Mouse (Mus musculus) ES-E14 (cell line): ENCODE data around the gene F13a1. TPM values are rescaled to one million over a fixed set of nuclear protein-coding genes. Genes with fewer than 3 reads are reported as not detected.

Source experiments
- DNase-seq: peaks from one replicate; pipeline ENCODE4 v3.0.0-alpha.2; 2013; ENCODE audit warnings: low read depth, low spot score
- H3K27ac ChIP-seq: 2 replicates; pipeline ENCODE4 v1.5.1; 2012; ENCODE audit warnings: low read depth, mild to moderate bottlenecking, low read length, moderate library complexity, mixed read lengths; ENCODE audit not compliant: poor library complexity, insufficient read depth, severe bottlenecking
- H3K36me3 ChIP-seq: 2 replicates; pipeline ENCODE4 v1.6.1; 2012; ENCODE audit warnings: mild to moderate bottlenecking, low read length, moderate library complexity, mixed read lengths; ENCODE audit not compliant: control insufficient read depth, poor library complexity, insufficient read depth, severe bottlenecking
- H3K4me1 ChIP-seq, 2 experiments: fragments of 150-350 bp in 1 of 2; sonication (generic) in 1 of 2; 2 replicates each; pipeline ENCODE4 v1.6.1; 2012; ENCODE audit warnings: low read length in 2 of 2, mild to moderate bottlenecking in 1 of 2, mixed read lengths in 1 of 2; ENCODE audit not compliant: control insufficient read depth in 2 of 2, insufficient read depth in 2 of 2, poor library complexity in 1 of 2
- H3K4me3 ChIP-seq, 2 experiments: fragments of 150-350 bp in 1 of 2; sonication (generic) in 1 of 2; 2 replicates each; pipeline ENCODE4 v1.5.1; 2012; ENCODE audit warnings: low read length in 2 of 2, low read depth in 1 of 2, mild to moderate bottlenecking in 1 of 2, mixed read lengths in 1 of 2; ENCODE audit not compliant: insufficient read depth in 1 of 2, poor library complexity in 1 of 2, severe bottlenecking in 1 of 2
- H3K9ac ChIP-seq: 2 replicates; pipeline ENCODE4 v1.6.1; 2012; ENCODE audit warnings: low read depth, mild to moderate bottlenecking, low read length, mixed read lengths; ENCODE audit not compliant: poor library complexity, insufficient read depth, severe bottlenecking
- H3K9me3 ChIP-seq: fragments of 150-350 bp; sonication (generic); 2 replicates; pipeline ENCODE4 v1.6.1; 2012; ENCODE audit warnings: low read depth, mild to moderate bottlenecking, low read length; ENCODE audit not compliant: control insufficient read depth, insufficient read depth
- CHD2 ChIP-seq: IDR thresholded peaks from 2 replicates; pipeline ENCODE4 v1.6.1; 2014; ENCODE audit warnings: mild to moderate bottlenecking, low read depth, low read length, inconsistent platforms
- HCFC1 ChIP-seq: IDR thresholded peaks from 2 replicates; pipeline ENCODE4 v1.6.1; 2012; ENCODE audit warnings: low read length, inconsistent platforms, borderline replicate concordance; ENCODE audit not compliant: insufficient read depth
- MAFK ChIP-seq: IDR thresholded peaks from 2 replicates; pipeline ENCODE4 v1.6.1; 2014; ENCODE audit warnings: mild to moderate bottlenecking, low read depth, low read length, inconsistent platforms; ENCODE audit not compliant: insufficient read depth
- ZC3H11A ChIP-seq: IDR thresholded peaks from 2 replicates; pipeline ENCODE4 v1.6.1; 2012; ENCODE audit warnings: low read depth, mild to moderate bottlenecking, inconsistent platforms, low read length, borderline replicate concordance
- ZNF384 ChIP-seq: IDR thresholded peaks from 2 replicates; pipeline ENCODE4 v1.6.1; 2012; ENCODE audit warnings: low read depth, low read length, inconsistent platforms
- in situ Hi-C, 2 experiments: fragments of 600-800 bp; cut with MboI; formaldehyde crosslinking; loops; one replicate each; pipeline ENCODE4 v1.15.1; 2025; ENCODE audit warnings: low sequenced_read_pairs in 2 of 2, inconsistent platforms in 1 of 2; ENCODE audit not compliant: unreplicated experiment in 2 of 2
- total RNA-seq: library from RNA; depleted of rRNA; stranded (reverse); fragments of 300-350 nt; gene quantifications from 2 replicates; pipeline ENCODE4 v1.2.3, GENCODE M21; 2012; rRNA removed

The F13a1 gene
- total RNA-seq: not detected in 2 replicates

DNA sequence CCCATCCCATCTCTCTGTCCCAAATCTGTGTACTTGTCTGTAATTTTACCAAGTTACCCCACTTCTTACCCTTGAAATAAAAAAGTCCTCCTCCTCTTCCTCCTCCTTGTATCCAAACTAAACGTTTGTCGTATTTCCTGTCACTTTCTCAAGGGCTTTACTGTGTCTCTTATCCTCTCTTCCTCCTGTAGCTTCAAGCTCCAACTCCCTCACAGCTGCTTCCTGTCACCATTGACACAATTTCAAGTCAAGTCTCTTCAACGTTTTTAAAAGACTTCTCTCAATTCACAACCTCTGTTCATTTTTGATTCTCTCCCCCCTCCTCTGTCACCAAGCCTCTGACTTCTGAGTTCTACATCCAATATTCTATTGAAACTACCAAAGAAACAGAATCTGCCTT lies at the start of gene F13a1:
Gene F13a1 (minus strand): TSS at position 119 of the 400 bp plus-strand sequence.
- in situ Hi-C loops: no loop called here
- no peak for TF ChIP-seq ZNF384
- no peak for TF ChIP-seq CHD2
- no peak for TF ChIP-seq ZC3H11A
- TF ChIP-seq MAFK: no peak
- TF ChIP-seq HCFC1: no peak

DNA sequence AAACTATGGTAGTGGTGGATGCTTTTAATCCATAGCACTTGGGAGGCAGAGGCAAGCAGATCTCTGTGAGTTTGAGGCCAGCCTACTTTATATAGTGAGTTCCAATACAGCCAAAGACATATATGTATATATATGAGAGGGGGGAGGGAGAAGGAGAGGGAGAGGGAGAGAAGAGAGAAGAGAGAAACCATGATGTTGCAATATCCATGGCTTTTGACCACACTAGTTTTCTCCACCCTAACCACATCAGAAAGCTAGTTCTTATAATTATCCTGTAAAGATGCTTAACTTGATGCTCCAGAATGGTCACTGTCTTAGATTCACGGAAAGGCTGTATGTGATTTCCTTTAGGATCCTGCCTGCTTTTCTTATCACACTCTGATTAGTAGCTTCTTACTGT lies 41.6 kb upstream of the F13a1 start:
- Histone ChIP-seq H3K4me3 (no peak overlapping the region), H3K27ac (no peak overlapping the region), H3K36me3 (no peaks in the 10 kb centered on the region), H3K9me3 (no peaks in the 10 kb centered on the region), H3K9ac (no peak overlapping the region), H3K4me1 (no peaks in the 10 kb centered on the region; a peak in 1 of 4 replicates)
- in situ Hi-C loops: no loop called here
- TF ChIP-seq HCFC1 (no peak), ZC3H11A (no peak), ZNF384 (no peak), MAFK (no peak), CHD2 (no peak)
- no peak for DNase-seq

More for the DNA sequence above, at the start of gene F13a1:
- DNase-seq: no peak
- no peaks in the 10 kb centered on the region for H3K36me3 ChIP-seq
- no peak within 1 kb of the TSS for H3K27ac ChIP-seq
- no peak within 1 kb of the TSS for H3K9ac ChIP-seq
- H3K9me3 ChIP-seq: no peaks in the 10 kb centered on the region
- H3K4me3 ChIP-seq: no peak within 1 kb of the TSS
- no peaks in the 10 kb centered on the region for H3K4me1 ChIP-seq

DNA sequence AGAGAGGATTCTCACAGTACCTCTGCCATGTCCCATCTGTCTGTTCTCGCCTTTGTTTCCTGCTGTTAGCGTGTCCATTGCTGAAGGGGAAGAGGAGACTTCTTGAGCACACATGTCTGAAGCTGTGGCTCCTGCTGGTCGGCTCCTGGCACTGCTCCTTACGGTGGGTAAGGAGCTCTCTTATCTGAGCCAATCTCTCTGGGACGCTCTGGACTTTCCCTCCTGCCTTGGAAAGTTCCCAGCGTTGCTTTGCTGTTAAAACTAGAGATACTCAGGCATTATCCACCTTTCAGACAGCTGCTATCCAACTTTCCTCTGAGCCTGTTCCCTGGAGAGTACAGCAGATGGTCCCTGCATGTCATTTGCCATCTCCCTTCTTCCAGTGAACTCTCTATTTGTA lies 39.1 kb upstream of the F13a1 start:
- in situ Hi-C loops: no loop called here
- H3K9ac ChIP-seq: no peak overlapping the region
- H3K4me1 ChIP-seq: no peaks in the 10 kb centered on the region; a peak in 1 of 4 replicates
- TF ChIP-seq ZC3H11A: no peak
- no peak for TF ChIP-seq MAFK
- no peak for TF ChIP-seq HCFC1
- TF ChIP-seq CHD2: no peak
- TF ChIP-seq ZNF384: no peak
- no peaks in the 10 kb centered on the region for H3K9me3 ChIP-seq
- H3K36me3 ChIP-seq: no peaks in the 10 kb centered on the region
- no peak overlapping the region for H3K27ac ChIP-seq
- no peak for DNase-seq
- no peak overlapping the region for H3K4me3 ChIP-seq

DNA sequence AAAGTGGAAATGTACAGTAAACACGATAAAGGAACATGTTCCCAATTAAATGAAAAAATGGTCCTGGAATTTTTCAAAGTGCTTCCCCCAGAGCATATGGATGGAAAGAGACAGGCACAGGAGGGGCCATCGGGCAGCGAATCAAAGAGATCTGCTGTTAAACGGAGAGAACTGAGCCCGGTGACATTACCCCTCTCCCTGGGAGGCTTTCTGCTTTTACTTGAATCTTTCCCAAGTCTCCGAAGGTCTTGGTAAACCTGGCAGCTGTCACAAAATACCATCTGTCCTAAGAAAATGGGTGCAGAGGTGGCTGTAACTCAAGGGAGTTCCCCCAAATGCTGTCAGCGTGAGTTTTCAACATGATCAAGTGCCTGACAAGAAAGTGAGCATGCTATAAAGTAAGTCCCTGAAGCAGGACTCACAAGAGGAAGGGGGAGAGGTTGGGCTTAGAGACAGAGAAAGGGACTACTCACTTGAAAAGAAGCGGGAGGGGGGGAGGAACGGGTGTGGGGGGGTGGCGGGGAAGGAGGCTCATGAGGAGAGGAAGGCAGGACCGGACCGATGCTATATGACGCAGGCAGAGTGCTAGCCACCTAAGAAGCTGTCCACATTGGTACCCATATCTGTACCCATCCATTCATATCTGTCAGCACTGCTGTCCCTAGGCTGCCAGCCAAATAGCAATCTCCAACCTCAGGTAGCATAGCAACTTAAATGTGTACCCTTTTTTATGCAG lies 31.6 kb upstream of the F13a1 start:
- no peak overlapping the region for H3K4me3 ChIP-seq
- no peak for TF ChIP-seq MAFK
- TF ChIP-seq ZC3H11A: no peak
- no peak for TF ChIP-seq CHD2
- no peak for TF ChIP-seq ZNF384
- TF ChIP-seq HCFC1: no peak
- H3K9ac ChIP-seq: no peak overlapping the region
- no peak overlapping the region for H3K27ac ChIP-seq
- no peaks in the 10 kb centered on the region for H3K9me3 ChIP-seq
- in situ Hi-C loops: no loop called here
- DNase-seq: no peak
- no peaks in the 10 kb centered on the region for H3K36me3 ChIP-seq
- H3K4me1 ChIP-seq: no peaks in the 10 kb centered on the region
